Mouse (Mus musculus) spleen, postnatal 10 days (tissue): ENCODE results near the gene Gm28827.
"Not testable (repeated sequence)": the region's sequence is repeated elsewhere in the genome, so short reads cannot be mapped to it uniquely, and the experiment has no call there.

Experiments
- DNase-seq, 2 experiments: peaks; one replicate each; pipeline ENCODE4 v3.0.0; 2021 to 2022; ENCODE audit warnings: low spot score in 2 of 2

Gm28827 gene

GRCm38 (mm10) chrY:83030647-83031046, at the start of gene Gm28827:
TSS of gene Gm28827 (plus strand) at chrY:83030947.
- not testable (repeated sequence) for DNase-seq
